ENCODE assay signal across 27 mouse cellular contexts in genomic region chr2:106815898-106816297, GRCm38 (mm10).
"Had no signal": no experiment of that assay in that cellular context is flagged by ENCODE, and none has a peak within 500 bp of the region (broad histone marks: within the 10 kb centered on the region; RNA-seq: fewer than 3 reads in every experiment).

No protein-coding gene starts in this region.

- H3K27me3 ChIP-seq: embryonic facial prominence, embryonic 12.5 days; embryonic facial prominence, embryonic 13.5 days; embryonic facial prominence, embryonic 15.5 days; forebrain, embryonic 12.5 days; forebrain, embryonic 13.5 days; forebrain, embryonic 15.5 days had no signal

- H3K9me3 ChIP-seq: embryonic facial prominence, embryonic 12.5 days; embryonic facial prominence, embryonic 15.5 days; forebrain, embryonic 12.5 days; forebrain, embryonic 13.5 days; forebrain, embryonic 15.5 days; heart, embryonic 10.5 days had no signal

- H3K4me2 ChIP-seq: embryonic facial prominence, embryonic 12.5 days; embryonic facial prominence, embryonic 13.5 days; embryonic facial prominence, embryonic 15.5 days; forebrain, embryonic 12.5 days; forebrain, embryonic 13.5 days; forebrain, embryonic 15.5 days; heart, embryonic 11.5 days had no signal

- ATAC-seq: forebrain, embryonic 13.5 days; forebrain, embryonic 14.5 days; forebrain, embryonic 15.5 days; forebrain, embryonic 16.5 days; forebrain, postnatal 0 days had no signal

- H3K4me3 ChIP-seq: embryonic facial prominence, embryonic 10.5 days; embryonic facial prominence, embryonic 12.5 days; embryonic facial prominence, embryonic 13.5 days; embryonic facial prominence, embryonic 15.5 days; erythroblast, embryonic 14.5 days; forebrain, embryonic 10.5 days; forebrain, embryonic 12.5 days; forebrain, embryonic 13.5 days; forebrain, embryonic 15.5 days; gastrocnemius, adult 2 months; heart, adult 2 months; heart, embryonic 10.5 days had no signal

- H3K27ac ChIP-seq: embryonic facial prominence, embryonic 10.5 days; embryonic facial prominence, embryonic 12.5 days; embryonic facial prominence, embryonic 13.5 days; embryonic facial prominence, embryonic 15.5 days; forebrain, embryonic 10.5 days; forebrain, embryonic 12.5 days; forebrain, embryonic 13.5 days; forebrain, embryonic 15.5 days; gastrocnemius, adult 2 months; heart, adult 2 months; heart, embryonic 10.5 days had no signal

- H3K9ac ChIP-seq: embryonic facial prominence, embryonic 12.5 days; embryonic facial prominence, embryonic 13.5 days; embryonic facial prominence, embryonic 15.5 days; forebrain, embryonic 12.5 days; forebrain, embryonic 13.5 days; forebrain, embryonic 15.5 days; forebrain, postnatal 0 days had no signal

- H3K4me1 ChIP-seq: embryonic facial prominence, embryonic 12.5 days; embryonic facial prominence, embryonic 15.5 days; heart, embryonic 10.5 days had no signal

- DNase-seq: cerebellum, adult 9-11 months; cerebellum, postnatal 10 days; cerebellum, postnatal 14 days; cerebellum, postnatal 25 days; cerebellum, postnatal 36 days; embryo, embryonic 11 days; forebrain, postnatal 0 days; gastrocnemius, adult 2 months; gastrocnemius, postnatal 14 days; gastrocnemius, postnatal 25 days; gastrocnemius, postnatal 36 days; heart, adult 11 months; heart, adult 18-20 months; heart, adult 2 months had no signal

- H3K36me3 ChIP-seq: embryonic facial prominence, embryonic 12.5 days; embryonic facial prominence, embryonic 13.5 days; embryonic facial prominence, embryonic 15.5 days; forebrain, embryonic 15.5 days had no signal
